Mouse (Mus musculus) left cerebral cortex, adult 2 months (tissue): ENCODE measurements at regions not wholly inside any gene's neighbourhood (a gene's known extent, or its start where the extent isn't known, plus 50 kb on each side); places are given as distances from the start of the nearest gene placed in this dataset.
"Not testable (repeated sequence)": the region's sequence is repeated elsewhere in the genome, so short reads cannot be mapped to it uniquely, and the experiment has no call there.

ENCODE experiments used
- DNase-seq, 2 experiments: peaks; one replicate each; pipeline ENCODE4 v3.0.0; 2021 to 2022; ENCODE audit warnings: low spot score in 2 of 2, mixed read lengths in 1 of 2; ENCODE audit errors: extremely low spot score in 1 of 2
- H3K27ac ChIP-seq: fragments of 200-600 bp; 2 replicates; pipeline ENCODE4 v1.8.1; 2022
- H3K4me3 ChIP-seq: fragments of 200-600 bp; 2 replicates; pipeline ENCODE4 v1.8.1; 2022
- CTCF ChIP-seq: fragments of 200-600 bp; IDR thresholded peaks from 2 replicates; pipeline ENCODE4 v1.8.1; 2022; ENCODE audit warnings: antibody characterized with exemption, mild to moderate bottlenecking, moderate library complexity
- intact Hi-C: fragments of 180-260 bp; cut with DNase I; formaldehyde crosslinking; loops from one replicate; pipeline ENCODE4 v1.15.1; 2025

DNA sequence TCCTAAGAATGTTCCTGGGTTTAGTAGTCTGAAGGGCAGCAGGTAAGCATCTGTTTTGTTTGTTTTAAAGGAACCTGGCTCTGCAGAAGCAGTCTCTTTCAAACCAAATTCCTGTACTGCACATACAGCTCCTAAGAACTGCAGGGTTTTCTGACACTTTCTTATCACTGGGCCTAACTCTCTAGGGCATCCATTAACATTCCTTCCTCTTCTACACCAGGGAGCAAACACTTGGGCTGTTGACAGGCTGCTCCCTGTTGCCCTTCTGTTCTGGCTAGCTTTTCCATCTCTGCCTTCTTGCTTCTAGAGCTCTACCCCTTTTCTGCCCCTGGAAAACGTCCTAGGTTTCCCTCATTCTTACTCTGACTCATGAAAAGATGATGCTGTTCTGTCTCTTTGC, 345.5 kb upstream of the Cwc22 start:
- DNase-seq, result no peak
- Histone ChIP-seq H3K27ac (no peak overlapping the region), H3K4me3 (no peak overlapping the region)
- TF ChIP-seq CTCF, result no peak
- intact Hi-C loops, result no loop called here

DNA sequence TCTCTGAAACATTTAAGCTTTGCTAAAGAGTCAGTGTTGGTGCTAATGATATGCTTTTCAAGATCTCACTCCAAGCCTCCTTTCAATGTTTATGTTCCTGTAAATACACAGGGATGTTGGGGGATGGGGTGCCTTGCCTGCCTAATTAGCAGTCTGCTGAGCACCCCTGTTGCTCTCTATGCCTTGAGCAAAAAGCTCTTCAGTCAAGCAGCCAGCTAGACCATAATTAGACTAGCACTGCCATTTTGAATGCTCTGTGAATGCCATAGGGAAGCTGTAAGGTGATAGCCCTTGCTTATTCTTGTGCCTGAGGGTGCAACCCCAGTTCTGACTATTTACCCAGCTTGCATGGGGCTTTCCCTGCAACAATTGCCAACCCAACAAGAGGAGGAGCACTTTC, 338.6 kb upstream of the Cwc22 start:
- no peak for TF ChIP-seq CTCF
- no peak overlapping the region for H3K27ac ChIP-seq
- DNase-seq, result no peak
- no peak overlapping the region for H3K4me3 ChIP-seq
- intact Hi-C loops, result no loop called here

DNA sequence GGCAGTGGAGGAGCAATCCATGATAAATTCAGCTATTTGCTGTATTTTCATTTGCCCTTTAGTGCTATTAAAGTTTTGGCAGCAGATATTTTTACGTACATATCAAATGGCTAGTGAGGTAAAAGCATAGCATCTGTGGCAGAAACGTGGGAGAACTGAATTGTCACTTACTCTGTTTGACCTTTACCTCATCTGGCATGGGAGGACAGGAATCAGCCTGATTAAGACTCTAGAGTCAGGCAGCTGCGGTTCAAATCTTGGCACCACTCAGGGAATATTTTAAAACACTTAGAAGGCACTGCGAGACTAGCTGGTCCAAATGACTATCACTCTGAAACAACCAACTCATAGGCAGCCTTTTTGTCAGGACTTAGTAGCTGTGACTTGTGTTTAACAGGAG, 337.4 kb upstream of the Cwc22 start:
- no peak for DNase-seq
- H3K27ac ChIP-seq, result no peak overlapping the region
- intact Hi-C loops, result no loop called here
- H3K4me3 ChIP-seq, result no peak overlapping the region
- no peak for TF ChIP-seq CTCF

DNA sequence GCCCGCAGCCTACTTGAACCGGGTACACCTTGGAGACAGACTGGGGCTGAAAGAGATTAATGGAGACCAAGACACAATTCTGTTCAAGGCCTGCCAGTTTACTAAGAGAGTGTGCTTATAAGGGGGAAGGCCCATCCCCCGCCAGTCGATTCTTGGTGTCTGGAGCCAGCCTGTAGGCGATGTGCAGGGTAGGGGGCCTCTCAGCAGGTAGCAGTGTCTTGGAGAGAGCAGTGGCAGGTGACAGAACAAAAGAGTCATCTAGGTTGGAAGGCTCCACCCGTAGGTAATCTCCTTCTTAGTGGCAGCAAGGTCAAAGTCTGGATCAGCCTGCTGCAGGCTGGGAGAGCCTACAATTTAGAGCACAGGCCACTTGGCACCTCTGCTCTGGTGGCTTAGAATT, 335.7 kb upstream of the Cwc22 start:
- DNase-seq, H3K27ac ChIP-seq, intact Hi-C loops, H3K4me3 ChIP-seq: not testable (repeated sequence)

DNA sequence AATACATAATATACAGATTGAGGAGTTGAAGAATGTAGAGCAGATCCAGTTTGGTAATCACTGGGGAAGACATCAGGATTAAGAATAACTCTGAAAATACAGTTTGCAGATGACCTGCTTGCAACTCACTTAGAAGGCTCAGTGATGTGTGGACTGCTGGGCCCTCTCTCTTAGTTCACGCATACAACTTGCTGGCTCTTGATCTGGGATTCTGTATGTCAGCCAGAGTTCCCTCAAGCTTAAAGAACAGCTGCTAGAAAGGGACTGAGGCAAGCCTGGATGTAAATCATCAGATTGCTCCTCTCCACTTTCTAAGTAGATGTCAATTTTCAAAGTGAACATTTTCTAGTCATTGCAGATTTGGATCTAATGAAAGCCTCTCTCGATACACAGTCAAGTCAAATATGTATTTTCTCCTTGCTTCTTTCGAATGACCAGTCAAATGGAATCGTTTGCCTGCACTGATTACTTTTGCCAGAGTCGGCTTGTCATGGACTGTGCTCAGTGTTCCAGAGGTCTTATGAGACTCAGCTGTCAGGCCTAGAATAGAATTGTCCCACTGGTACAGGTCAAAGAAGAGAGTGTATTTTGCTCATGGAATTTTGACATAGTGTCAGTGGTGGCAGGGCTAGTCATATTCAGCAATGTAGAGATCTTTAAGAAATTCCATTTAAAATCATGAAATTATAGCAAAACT, 334.2 kb upstream of the Cwc22 start:
- DNase-seq, result no peak
- intact Hi-C loops, result no loop called here
- Histone ChIP-seq H3K4me3 (no peak overlapping the region), H3K27ac (no peak overlapping the region)
- TF ChIP-seq CTCF, result no peak

DNA sequence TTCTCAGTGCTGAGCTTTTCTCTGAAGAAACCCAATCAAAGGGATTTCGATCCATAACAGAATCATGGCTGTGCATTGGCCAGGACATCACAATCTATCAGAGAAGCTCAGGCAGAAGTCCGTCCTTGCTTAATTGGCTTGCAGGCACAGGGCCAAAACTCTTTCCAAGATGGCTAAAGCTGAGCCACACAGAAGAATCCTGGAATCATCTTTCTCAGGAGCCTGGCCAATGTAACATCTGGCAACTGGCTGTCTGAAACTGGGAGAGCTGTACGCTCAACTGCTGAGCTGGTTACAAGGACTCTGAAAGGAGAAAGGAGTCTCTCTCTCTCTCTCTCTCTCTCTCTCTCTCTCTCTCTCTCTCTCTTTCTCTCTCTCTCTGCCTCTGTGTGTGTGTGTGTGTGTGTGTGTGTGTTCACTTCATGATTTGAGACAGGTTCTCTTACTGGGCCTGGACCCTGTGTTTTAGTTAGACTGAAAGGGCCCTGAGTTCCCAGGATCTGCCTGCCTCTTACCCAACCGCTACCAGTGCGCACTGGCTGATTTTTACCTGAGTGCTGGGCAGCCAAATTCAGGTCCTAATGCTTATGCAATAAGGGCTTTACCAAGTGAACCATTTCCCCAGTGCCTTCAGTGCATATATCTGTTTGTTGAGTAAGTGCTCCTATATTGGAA, 333.3 kb upstream of the Cwc22 start:
- intact Hi-C loops, result no loop called here
- DNase-seq, result no peak
- no peak overlapping the region for H3K27ac ChIP-seq

DNA sequence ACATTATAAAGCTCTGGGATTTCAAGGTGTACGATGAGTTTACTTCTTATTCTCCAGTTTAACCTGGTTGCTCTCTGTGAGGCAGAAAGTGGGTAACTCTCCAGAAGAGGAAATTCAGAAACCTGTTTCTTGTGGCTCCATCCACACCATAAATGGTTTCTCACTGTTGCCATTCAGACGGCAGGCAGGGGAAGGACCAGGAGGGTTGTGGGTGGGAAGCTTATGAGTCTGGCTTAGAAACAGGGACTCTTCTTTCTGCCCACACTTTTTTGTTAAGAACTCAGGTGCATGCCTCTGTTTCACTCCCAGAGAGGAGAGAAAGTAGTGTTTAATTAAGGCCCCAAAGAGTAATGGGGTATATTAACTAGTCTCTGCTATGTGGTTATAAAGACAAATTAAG, 332.5 kb upstream of the Cwc22 start:
- no peak overlapping the region for H3K4me3 ChIP-seq
- TF ChIP-seq CTCF, result no peak
- no peak for DNase-seq

More for the DNA sequence above, 333.3 kb upstream of the Cwc22 start:
- H3K4me3 ChIP-seq, result no peak overlapping the region
- TF ChIP-seq CTCF, result no peak

DNA sequence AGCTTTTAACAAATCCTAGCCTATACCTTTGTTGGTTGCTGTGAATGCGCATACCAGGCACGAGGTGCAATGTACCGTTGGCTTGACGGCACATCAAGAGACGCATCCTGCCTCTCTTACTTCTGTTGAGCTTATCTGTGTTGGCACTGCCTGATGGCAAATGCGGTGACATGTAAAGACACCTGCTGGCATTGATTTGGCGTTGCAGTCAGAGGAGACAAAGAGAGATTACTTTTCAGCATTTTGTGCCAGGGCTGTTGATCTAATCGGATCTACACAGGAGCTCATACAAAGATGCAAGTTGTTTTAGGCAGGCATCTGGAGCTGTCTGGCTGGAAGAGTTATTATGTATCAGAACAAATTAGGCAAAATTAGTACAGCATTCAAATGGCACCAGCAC, 331.5 kb upstream of the Cwc22 start:
- intact Hi-C loops, result no loop called here
- no peak for DNase-seq
- no peak for TF ChIP-seq CTCF
- Histone ChIP-seq H3K27ac (no peak overlapping the region), H3K4me3 (no peak overlapping the region)

More for the DNA sequence above, 332.5 kb upstream of the Cwc22 start:
- H3K27ac ChIP-seq, result no peak overlapping the region
- intact Hi-C loops, result no loop called here

DNA sequence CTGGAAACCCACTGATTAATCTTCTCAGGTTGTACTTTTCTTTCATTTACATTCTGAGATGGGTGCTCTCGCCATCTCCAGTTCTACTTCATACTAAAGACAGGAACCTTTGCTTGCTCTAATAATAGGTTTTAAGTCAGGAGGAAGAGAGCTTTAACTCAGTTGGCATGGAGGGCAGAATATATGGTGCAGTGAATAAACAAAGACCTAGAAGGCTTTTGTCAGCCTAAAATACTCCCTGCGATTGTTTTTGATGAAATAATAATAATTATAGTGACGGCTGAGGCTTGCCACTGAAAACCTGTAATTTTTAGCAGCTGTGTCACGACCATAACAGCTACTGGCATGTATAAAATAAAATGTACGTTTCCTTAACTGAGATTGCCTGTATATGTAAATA, 327.9 kb upstream of the Cwc22 start:
- no peak for DNase-seq
- intact Hi-C loops, result no loop called here
- no peak for TF ChIP-seq CTCF
- Histone ChIP-seq H3K27ac (no peak overlapping the region), H3K4me3 (no peak overlapping the region)

DNA sequence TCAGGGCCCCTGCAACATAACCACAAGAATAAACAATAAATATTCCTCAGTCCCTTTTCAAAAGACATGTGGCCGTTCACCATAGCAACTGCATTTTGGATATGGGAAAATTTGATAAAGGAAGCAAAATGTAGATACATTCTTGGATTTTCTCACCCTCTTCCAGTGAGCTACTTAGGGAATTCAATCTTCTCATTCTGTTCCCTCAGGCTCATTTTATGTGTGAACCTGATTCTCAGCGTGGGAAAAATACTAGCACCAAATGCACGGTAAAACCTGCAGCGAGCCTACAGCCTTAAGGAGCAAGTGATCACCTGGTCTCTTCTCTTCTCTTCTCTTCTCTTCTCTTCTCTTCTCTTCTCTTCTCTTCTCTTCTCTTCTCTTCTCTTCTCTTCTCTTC, 322.5 kb upstream of the Cwc22 start:
- no peak for TF ChIP-seq CTCF
- Histone ChIP-seq H3K27ac (no peak overlapping the region), H3K4me3 (no peak overlapping the region)
- intact Hi-C loops, result no loop called here
- no peak for DNase-seq

DNA sequence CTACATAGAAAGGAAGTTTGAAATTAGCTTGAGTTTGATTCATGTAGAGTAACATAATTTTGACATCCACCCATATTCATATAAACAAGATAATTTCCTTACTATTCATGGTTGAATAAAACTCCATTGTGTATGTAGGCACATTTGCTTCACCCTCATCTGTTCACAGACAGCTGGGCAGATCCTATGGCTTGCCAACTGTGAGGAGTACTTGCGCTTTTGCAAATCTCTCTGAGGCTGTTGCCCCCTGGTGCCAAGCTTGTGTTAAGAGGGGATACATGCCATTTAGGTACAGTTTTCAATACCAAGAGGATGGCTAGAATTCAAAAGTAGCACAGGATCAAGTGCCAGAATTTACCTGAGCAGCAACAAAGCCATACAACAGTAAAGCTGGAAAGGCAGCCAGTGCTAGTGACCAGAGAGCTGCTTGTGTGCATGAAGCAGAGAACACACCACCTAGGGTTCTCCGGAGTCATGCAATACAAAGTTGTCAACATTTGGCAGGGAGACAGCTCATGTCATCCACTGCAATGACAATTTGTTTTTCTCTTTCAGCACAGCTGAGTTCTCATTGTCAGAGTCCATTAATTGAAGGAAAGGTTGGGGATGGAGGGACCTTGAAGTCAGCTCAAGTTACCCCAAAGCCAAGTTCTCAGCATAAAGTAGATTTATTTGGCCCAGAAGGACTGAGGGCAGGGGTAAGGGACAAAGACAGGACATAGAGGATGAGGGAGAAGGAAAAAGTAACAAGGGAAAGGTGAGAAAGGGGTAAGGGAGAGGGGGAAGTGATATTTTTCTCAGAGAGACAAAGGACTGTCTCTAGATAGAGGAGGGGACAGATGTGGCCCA, 321.6 kb upstream of the Cwc22 start:
- DNase-seq, result no peak
- intact Hi-C loops, result no loop called here

DNA sequence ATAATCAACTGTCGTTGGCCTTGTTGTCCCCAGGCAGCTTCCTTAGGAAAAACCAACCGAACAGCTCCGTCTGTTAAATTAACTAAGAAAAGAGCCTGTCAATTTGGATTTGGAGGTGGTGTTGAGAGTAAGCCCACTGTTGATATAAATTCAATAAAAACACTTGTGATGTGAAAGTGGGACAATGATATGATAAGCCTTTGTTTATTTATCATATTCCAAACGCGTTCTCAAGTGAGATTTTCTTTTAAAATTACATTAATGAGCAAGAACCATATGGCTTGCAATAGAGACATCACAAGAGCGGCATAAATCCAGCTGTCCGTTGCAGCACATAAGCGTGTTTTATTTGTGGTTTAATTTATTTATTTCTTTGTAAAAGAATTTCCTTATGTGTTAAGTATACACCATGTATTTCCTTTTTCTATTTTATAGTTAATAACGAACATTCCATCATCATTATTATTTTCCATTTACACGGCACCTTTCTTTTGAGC, 307.5 kb upstream of the Cwc22 start:
- TF ChIP-seq CTCF, result no peak
- no peak overlapping the region for H3K4me3 ChIP-seq
- DNase-seq, result no peak
- no peak overlapping the region for H3K27ac ChIP-seq
- intact Hi-C loops, result no loop called here

More for the DNA sequence above, 321.6 kb upstream of the Cwc22 start:
- no peak overlapping the region for H3K4me3 ChIP-seq
- no peak for TF ChIP-seq CTCF
- no peak overlapping the region for H3K27ac ChIP-seq
